In the genomic region with DNA sequence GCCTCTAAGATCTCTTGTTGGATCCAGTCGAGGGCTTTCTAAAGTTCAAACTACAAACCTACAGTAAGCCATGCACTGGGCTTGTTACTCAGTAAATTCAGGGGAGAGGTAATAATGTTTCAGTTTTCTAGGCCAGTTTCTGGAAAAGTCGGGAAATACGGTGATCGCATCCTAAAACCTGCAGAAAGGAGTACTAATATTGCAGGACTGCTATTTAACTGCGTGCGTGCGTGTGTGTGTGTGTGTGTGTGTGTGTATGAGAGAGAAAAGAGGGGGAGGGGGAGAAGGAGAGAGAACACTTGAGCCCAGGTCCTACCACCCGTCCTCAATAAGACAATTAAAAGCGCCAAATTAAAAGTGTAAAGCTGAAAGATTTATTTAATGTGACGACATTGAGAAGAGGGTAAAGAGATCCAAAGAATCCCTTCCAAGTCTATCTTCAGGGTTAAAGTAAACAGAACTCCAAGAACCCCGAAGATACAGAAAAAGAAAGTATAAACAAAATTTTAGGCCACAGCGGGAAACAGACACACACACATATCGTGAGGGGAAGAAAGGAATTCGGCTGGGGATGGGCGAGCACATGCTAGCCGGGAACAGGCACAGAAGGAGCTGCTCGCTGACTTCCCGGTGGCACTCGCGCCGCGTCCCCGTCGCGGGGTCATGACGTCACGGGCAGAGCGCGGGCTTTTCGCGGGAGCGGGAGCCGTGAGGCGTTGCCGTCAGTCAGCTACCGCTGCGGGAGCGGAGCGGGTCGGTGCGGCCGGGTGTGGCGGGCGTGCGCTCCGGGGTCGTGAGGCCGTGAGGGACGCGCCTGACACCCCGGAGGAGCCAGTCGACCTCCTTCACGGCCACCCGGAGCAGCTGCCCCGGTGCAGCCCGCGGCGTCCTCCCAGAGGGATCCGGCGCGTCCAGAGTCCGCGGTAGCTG, we compare ENCODE assay signal across 7 mouse cellular contexts. TPM values are rescaled to one million over a fixed set of nuclear protein-coding genes. Genes with fewer than 3 reads are reported as not detected.
DNase-seq lines count a peak whose midpoint lies in the region; ATAC-seq and TF ChIP-seq lines count a peak whose summit lies in the region.

A gene (plus strand): TSS at position 694 of the 930 bp plus-strand sequence.

- intact Hi-C loops in heart, adult 2 months (cut with DNase I), result loop anchor here (2.0 to 5.0 kb wide), 2 partner anchors 70 to 143 kb away; no protein-coding TSS in a partner anchor

- H3K4me1 ChIP-seq in embryonic facial prominence, embryonic 12.5 days, result 0 out of 2 replicates have a peak, but pooled peaks cover 6% of the 10 kb centered on the region
- H3K4me1 ChIP-seq in heart, adult 2 months (ENCODE audit: control insufficient read depth, insufficient read depth, low read length), result no peaks in the 10 kb centered on the region
- H3K4me1 ChIP-seq in limb, embryonic 13.5 days, result peaks cover 12% of the 10 kb centered on the region
- peaks cover 7% of the 10 kb centered on the region; the same call in 1 of the 2 replicates for H3K4me1 ChIP-seq in midbrain, embryonic 16.5 days (ENCODE audit: control insufficient read depth, insufficient read depth, low read length)

- ATAC-seq in embryonic facial prominence, embryonic 12.5 days (ENCODE audit: insufficient number of reproducible peaks, insufficient read depth, low FRiP score, low TSS enrichment), result peak; percentile 86
- ATAC-seq in limb, embryonic 13.5 days (ENCODE audit: low FRiP score, low read depth), result peak; percentile 94
- ATAC-seq in midbrain, embryonic 16.5 days, result peak; percentile 94

- peak within 1 kb of the TSS; percentile 74 for H3K4me3 ChIP-seq in embryonic facial prominence, embryonic 12.5 days
- peak within 1 kb of the TSS; percentile 74 for H3K4me3 ChIP-seq in heart, adult 2 months
- peak within 1 kb of the TSS; percentile 77 for H3K4me3 ChIP-seq in limb, embryonic 13.5 days
- H3K4me3 ChIP-seq in midbrain, embryonic 16.5 days (ENCODE audit: low read depth, low read length), result peak within 1 kb of the TSS; percentile 68

- DNase-seq in adrenal gland, postnatal 25 days, result peak; percentile 95
- DNase-seq in heart, adult 2 months, result peak; percentile 91 to 95
- peak; percentile 75 to 87 for DNase-seq in kidney, adult 8-10 months
- DNase-seq in spleen, postnatal 10 days (ENCODE audit: low spot score in 2 of 2), result peak; percentile 94 to 95

- H3K79me2 ChIP-seq in heart, adult 2 months (replicated peaks; ENCODE audit: control insufficient read depth, insufficient read depth, low read length), result no peaks in the 10 kb centered on the region

- peak within 1 kb of the TSS; percentile 64 for H3K4me2 ChIP-seq in embryonic facial prominence, embryonic 12.5 days (replicated peaks)
- peak within 1 kb of the TSS; percentile 69 for H3K4me2 ChIP-seq in limb, embryonic 13.5 days (replicated peaks)
- peak within 1 kb of the TSS; percentile 57 for H3K4me2 ChIP-seq in midbrain, embryonic 16.5 days (ENCODE audit: low read length)

- no peak for TF ChIP-seq CTCF in heart, adult 2 months (IDR thresholded peaks at IDR 0.05)

- no peaks in the 10 kb centered on the region for H3K27me3 ChIP-seq in embryonic facial prominence, embryonic 12.5 days
- H3K27me3 ChIP-seq in heart, adult 2 months (ENCODE audit: control insufficient read depth, insufficient read depth, low read length), result no peaks in the 10 kb centered on the region
- no peaks in the 10 kb centered on the region for H3K27me3 ChIP-seq in limb, embryonic 13.5 days
- H3K27me3 ChIP-seq in midbrain, embryonic 16.5 days (ENCODE audit: control insufficient read depth, insufficient read depth, low read depth, low read length), result no peaks in the 10 kb centered on the region

- H3K36me3 ChIP-seq in embryonic facial prominence, embryonic 12.5 days, result 0 out of 2 replicates have a peak, but pooled peaks cover 3% of the 10 kb centered on the region
- no peaks in the 10 kb centered on the region for H3K36me3 ChIP-seq in heart, adult 2 months (ENCODE audit: control insufficient read depth, insufficient read depth, low read length)
- H3K36me3 ChIP-seq in limb, embryonic 13.5 days, result peaks cover 4% of the 10 kb centered on the region; the same call in 1 of the 2 replicates
- H3K36me3 ChIP-seq in midbrain, embryonic 16.5 days (ENCODE audit: control insufficient read depth, insufficient read depth, low read length), result no peaks in the 10 kb centered on the region

- 0 out of 2 replicates have a peak, but pooled peaks have one; percentile 42 for TF ChIP-seq EP300 in heart, adult 2 months (IDR thresholded peaks at IDR 0.05; ENCODE audit: insufficient read depth, low read depth, low read length)

- no peaks in the 10 kb centered on the region for H3K9me3 ChIP-seq in embryonic facial prominence, embryonic 12.5 days
- no peaks in the 10 kb centered on the region for H3K9me3 ChIP-seq in limb, embryonic 13.5 days
- H3K9me3 ChIP-seq in midbrain, embryonic 16.5 days (replicated peaks; ENCODE audit: control insufficient read depth, low read length, poor library complexity, severe bottlenecking), result no peaks in the 10 kb centered on the region

- WGBS in embryonic facial prominence, embryonic 12.5 days, result 6% methylated on average over 59 of the region's 63 CpGs
- 4% methylated on average over 63 of the region's 63 CpGs for WGBS in heart, adult 2 months
- 5% methylated on average over 63 of the region's 63 CpGs for WGBS in limb, embryonic 13.5 days
- WGBS in midbrain, embryonic 16.5 days, result 5% methylated on average over 63 of the region's 63 CpGs

- peak within 1 kb of the TSS; percentile 90 for H3K9ac ChIP-seq in embryonic facial prominence, embryonic 12.5 days
- H3K9ac ChIP-seq in heart, adult 2 months (ENCODE audit: low read depth, low read length), result peak within 1 kb of the TSS; percentile 87
- H3K9ac ChIP-seq in limb, embryonic 13.5 days, result peak within 1 kb of the TSS; percentile 93
- peak within 1 kb of the TSS; percentile 78 for H3K9ac ChIP-seq in midbrain, embryonic 16.5 days (ENCODE audit: low read depth, low read length)

- peak within 1 kb of the TSS; percentile 71 for H3K27ac ChIP-seq in embryonic facial prominence, embryonic 12.5 days
- peak within 1 kb of the TSS; percentile 74 for H3K27ac ChIP-seq in heart, adult 2 months
- H3K27ac ChIP-seq in limb, embryonic 13.5 days, result peak within 1 kb of the TSS; percentile 75
- peak within 1 kb of the TSS; percentile 62; the same call in 1 of the 2 replicates for H3K27ac ChIP-seq in midbrain, embryonic 16.5 days (ENCODE audit: low read length)

- peak; percentile 82 for TF ChIP-seq POLR2A in heart, adult 2 months (IDR thresholded peaks at IDR 0.05; ENCODE audit: insufficient read depth, low read depth, low read length)

RNA-seq across cellular contexts. Expression of the gene that starts here (rescaled TPM):
- 9.5 and 14.4 TPM in 2 replicates for total RNA-seq in adrenal gland, postnatal 25 days (2021)
- 30.0 and 30.5 TPM in 2 replicates for polyA plus RNA-seq in embryonic facial prominence, embryonic 12.5 days (2016; fragmentation: Nextera tagmentation; extraction: Ambion mirVana)
- 1 to 10 TPM; 1.6 to 2.0 TPM for total RNA-seq in heart, adult 2 months (2021)
- polyA plus RNA-seq in heart, adult 2 months (2012; rRNA removed), result 1.1 and 2.4 TPM in 2 replicates
- polyA plus RNA-seq in limb, embryonic 13.5 days (2015; fragmentation: Nextera tagmentation; extraction: Ambion mirVana), result 25.4 and 30.7 TPM in 2 replicates
- polyA plus RNA-seq in midbrain, embryonic 16.5 days (2015; fragmentation: Nextera tagmentation; extraction: Ambion mirVana), result 8.7 and 9.6 TPM in 2 replicates

Comparison
In these comparisons a context has a peak if more than half of its experiments do, and no peak if none do; other contexts are left out.
1. Peak in every context shown above with its lines: DNase-seq, ATAC-seq, H3K4me3 ChIP-seq and H3K27ac ChIP-seq.